Mouse (Mus musculus): ENCODE data around the gene Dzip1l. TPM values are rescaled to one million over a fixed set of nuclear protein-coding genes. Genes with fewer than 3 reads are reported as not detected.

Gene Dzip1l
- polyA plus RNA-seq, 1 experiment from 2014 or later, result 24.0 TPM

- DNase-seq (ENCODE audit: low spot score), result no peak
- Histone ChIP-seq H3K36me3 (peaks cover 82% of the 10 kb centered on the region), H3K4me3 (no peak overlapping the region), H3K9me3 (no peaks in the 10 kb centered on the region), H3K4me1 (peaks cover 18% of the 10 kb centered on the region), H3K27me3 (ENCODE audit: insufficient read depth, poor library complexity, severe bottlenecking) (no peaks in the 10 kb centered on the region), H3K27ac (no peak overlapping the region)
- 89% methylated on average over 10 of the region's 10 CpGs for WGBS
Observed at GRCm38 (mm10) chr9:99662887-99663286, 33.6 kb downstream of the Dzip1l start.

GRCm38 (mm10) chr9:99667596-99667995, 38.3 kb downstream of the Dzip1l start:
- Histone ChIP-seq H3K4me1 (no peaks in the 10 kb centered on the region), H3K27ac (no peak overlapping the region), H3K4me3 (no peak overlapping the region), H3K9me3 (no peaks in the 10 kb centered on the region), H3K36me3 (peaks cover 75% of the 10 kb centered on the region), H3K27me3 (ENCODE audit: insufficient read depth, poor library complexity, severe bottlenecking) (no peaks in the 10 kb centered on the region)
- 87% methylated on average over 8 of the region's 8 CpGs for WGBS
- no peak for DNase-seq (ENCODE audit: low spot score)

- H3K36me3 ChIP-seq, result peaks cover 43% of the 10 kb centered on the region
- H3K9me3 ChIP-seq, result no peaks in the 10 kb centered on the region
- DNase-seq (ENCODE audit: low spot score), result no peak
- H3K27ac ChIP-seq, result no peak overlapping the region
- H3K27me3 ChIP-seq (ENCODE audit: insufficient read depth, poor library complexity, severe bottlenecking), result no peaks in the 10 kb centered on the region
- WGBS, result 44% methylated on average over 2 of the region's 2 CpGs
- no peak overlapping the region for H3K4me3 ChIP-seq
- no peaks in the 10 kb centered on the region for H3K4me1 ChIP-seq
Observed at GRCm38 (mm10) chr9:99671603-99672002, 42.3 kb downstream of the Dzip1l start.

- Histone ChIP-seq H3K4me1 (no peaks in the 10 kb centered on the region), H3K4me3 (no peak overlapping the region), H3K27me3 (ENCODE audit: insufficient read depth, poor library complexity, severe bottlenecking) (no peaks in the 10 kb centered on the region), H3K36me3 (peaks cover 7% of the 10 kb centered on the region; the same call in 1 of the 2 replicates), H3K27ac (no peak overlapping the region), H3K9me3 (no peaks in the 10 kb centered on the region)
- 89% methylated on average over 3 of the region's 3 CpGs for WGBS
- DNase-seq (ENCODE audit: low spot score), result peak; percentile 58
Observed at GRCm38 (mm10) chr9:99675714-99676113, 46.4 kb downstream of the Dzip1l start.

- Histone ChIP-seq H3K9me3 (no peaks in the 10 kb centered on the region), H3K27ac (peak overlapping the region; percentile 65; the same call in 1 of the 2 replicates), H3K4me3 (peak overlapping the region; percentile 37), H3K4me1 (peaks cover 15% of the 10 kb centered on the region; the same call in 1 of the 2 replicates), H3K27me3 (ENCODE audit: insufficient read depth, poor library complexity, severe bottlenecking) (no peaks in the 10 kb centered on the region), H3K36me3 (no peaks in the 10 kb centered on the region)
- DNase-seq (ENCODE audit: low spot score), result peak; percentile 75
- 51% methylated on average over 21 of the region's 21 CpGs for WGBS
Observed at GRCm38 (mm10) chr9:99681980-99682570, 52.8 kb downstream of the Dzip1l start.

- 57% methylated on average over 5 of the region's 5 CpGs for WGBS
- no peak for DNase-seq (ENCODE audit: low spot score)
- Histone ChIP-seq H3K4me1 (peaks cover 15% of the 10 kb centered on the region; the same call in 1 of the 2 replicates), H3K27ac (no peak overlapping the region), H3K36me3 (no peaks in the 10 kb centered on the region), H3K4me3 (no peak overlapping the region), H3K9me3 (no peaks in the 10 kb centered on the region), H3K27me3 (ENCODE audit: insufficient read depth, poor library complexity, severe bottlenecking) (no peaks in the 10 kb centered on the region)
Observed at GRCm38 (mm10) chr9:99685061-99685521, 55.8 kb downstream of the Dzip1l start.

- Histone ChIP-seq H3K4me1 (peaks cover 15% of the 10 kb centered on the region; the same call in 1 of the 2 replicates), H3K27me3 (ENCODE audit: insufficient read depth, poor library complexity, severe bottlenecking) (no peaks in the 10 kb centered on the region), H3K27ac (no peak overlapping the region), H3K9me3 (no peaks in the 10 kb centered on the region), H3K4me3 (no peak overlapping the region), H3K36me3 (no peaks in the 10 kb centered on the region)
- DNase-seq (ENCODE audit: low spot score), result peak; percentile 56
- WGBS, result 67% methylated on average over 5 of the region's 5 CpGs
Observed at GRCm38 (mm10) chr9:99685536-99686231, 56.4 kb downstream of the Dzip1l start.

- peaks cover 6% of the 10 kb centered on the region; the same call in 1 of the 2 replicates for H3K4me1 ChIP-seq
- 89% methylated on average over 5 of the region's 5 CpGs for WGBS
Observed at GRCm38 (mm10) chr9:99689796-99690195, 60.5 kb downstream of the Dzip1l start.

GRCm38 (mm10) chr9:99690386-99690785, 61.1 kb downstream of the Dzip1l start:
- Histone ChIP-seq H3K36me3 (no peaks in the 10 kb centered on the region), H3K27ac (no peak overlapping the region), H3K4me1 (peaks cover under 1% of the 10 kb centered on the region; the same call in 1 of the 2 replicates), H3K9me3 (no peaks in the 10 kb centered on the region), H3K27me3 (ENCODE audit: insufficient read depth, poor library complexity, severe bottlenecking) (no peaks in the 10 kb centered on the region), H3K4me3 (no peak overlapping the region)
- DNase-seq (ENCODE audit: low spot score), result no peak
- 76% methylated on average over 7 of the region's 7 CpGs for WGBS

More at GRCm38 (mm10) chr9:99689796-99690195, 60.5 kb downstream of the Dzip1l start:
- Histone ChIP-seq H3K36me3 (no peaks in the 10 kb centered on the region), H3K27me3 (ENCODE audit: insufficient read depth, poor library complexity, severe bottlenecking) (no peaks in the 10 kb centered on the region), H3K27ac (no peak overlapping the region), H3K4me3 (no peak overlapping the region), H3K9me3 (no peaks in the 10 kb centered on the region)
- no peak for DNase-seq (ENCODE audit: low spot score)

GRCm38 (mm10) chr9:99694961-99695360, 65.7 kb downstream of the Dzip1l start:
- H3K27ac ChIP-seq, result no peak overlapping the region
- no peak overlapping the region for H3K4me3 ChIP-seq
- 55% methylated on average over 7 of the region's 7 CpGs for WGBS
- no peaks in the 10 kb centered on the region for H3K27me3 ChIP-seq (ENCODE audit: insufficient read depth, poor library complexity, severe bottlenecking)
- no peaks in the 10 kb centered on the region for H3K9me3 ChIP-seq
- H3K4me1 ChIP-seq, result no peaks in the 10 kb centered on the region
- DNase-seq (ENCODE audit: low spot score), result no peak
- no peaks in the 10 kb centered on the region for H3K36me3 ChIP-seq

GRCm38 (mm10) chr9:99699752-99700389, 70.6 kb downstream of the Dzip1l start:
- H3K36me3 ChIP-seq, result no peaks in the 10 kb centered on the region
- no peak overlapping the region for H3K27ac ChIP-seq
- no peak for DNase-seq (ENCODE audit: low spot score)
- no peaks in the 10 kb centered on the region for H3K9me3 ChIP-seq
- H3K4me3 ChIP-seq, result no peak overlapping the region
- no peaks in the 10 kb centered on the region for H3K27me3 ChIP-seq (ENCODE audit: insufficient read depth, poor library complexity, severe bottlenecking)
- WGBS, result 85% methylated on average over 2 of the region's 2 CpGs
- peaks cover 4% of the 10 kb centered on the region; the same call in 1 of the 2 replicates for H3K4me1 ChIP-seq

- 85% methylated on average over 2 of the region's 2 CpGs for WGBS
- no peaks in the 10 kb centered on the region for H3K27me3 ChIP-seq (ENCODE audit: insufficient read depth, poor library complexity, severe bottlenecking)
- no peaks in the 10 kb centered on the region for H3K36me3 ChIP-seq
- no peaks in the 10 kb centered on the region for H3K9me3 ChIP-seq
- peaks cover 4% of the 10 kb centered on the region; the same call in 1 of the 2 replicates for H3K4me1 ChIP-seq
- H3K4me3 ChIP-seq, result no peak overlapping the region
- H3K27ac ChIP-seq, result no peak overlapping the region
- no peak for DNase-seq (ENCODE audit: low spot score)
Observed at GRCm38 (mm10) chr9:99701187-99701586, 71.9 kb downstream of the Dzip1l start.

GRCm38 (mm10) chr9:99702215-99702614, 72.9 kb downstream of the Dzip1l start:
- DNase-seq (ENCODE audit: low spot score), result no peak
- no peak overlapping the region for H3K4me3 ChIP-seq
- no peaks in the 10 kb centered on the region for H3K9me3 ChIP-seq
- peaks cover 4% of the 10 kb centered on the region; the same call in 1 of the 2 replicates for H3K4me1 ChIP-seq
- H3K27ac ChIP-seq, result no peak overlapping the region
- no peaks in the 10 kb centered on the region for H3K27me3 ChIP-seq (ENCODE audit: insufficient read depth, poor library complexity, severe bottlenecking)
- H3K36me3 ChIP-seq, result no peaks in the 10 kb centered on the region
- WGBS, result 64% methylated on average over 6 of the region's 6 CpGs
